Mouse (Mus musculus) embryonic fibroblast, embryonic 13.5 days (primary cell): Measurements from ENCODE around the gene Gm498.

ENCODE experiments used
- CTCF ChIP-seq: IDR thresholded peaks from 2 replicates; pipeline ENCODE4 v1.5.1; 2011; ENCODE audit warnings: mild to moderate bottlenecking, control low read depth, low read length, moderate library complexity, borderline replicate concordance; ENCODE audit not compliant: insufficient read depth
- POLR2A ChIP-seq: IDR thresholded peaks from 2 replicates; pipeline ENCODE4 v1.6.1; 2011; ENCODE audit warnings: low read depth, mild to moderate bottlenecking, control low read depth, low read length, moderate library complexity

DNA sequence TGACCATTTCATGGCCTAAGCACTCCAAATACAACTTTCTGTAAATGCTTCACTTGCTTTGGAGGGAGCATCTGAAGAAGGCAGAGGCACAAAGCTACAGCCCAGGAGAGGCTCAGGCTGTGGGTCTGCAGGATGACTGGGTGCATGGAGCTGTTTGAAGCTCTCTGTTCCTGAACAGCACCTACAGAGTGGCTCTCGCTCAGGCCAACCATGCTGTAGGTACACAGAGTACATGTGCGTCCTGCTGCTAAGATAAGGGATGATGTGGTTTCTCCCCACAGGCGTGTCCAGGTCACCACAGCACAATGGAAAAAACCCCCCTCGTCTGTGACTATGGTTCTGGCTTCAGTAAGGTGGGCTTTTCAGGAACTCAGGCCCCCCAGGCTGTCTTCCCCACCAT, 2.2 kb downstream of the Gm498 start:
- no peak for TF ChIP-seq CTCF
- no peak for TF ChIP-seq POLR2A
